Mouse (Mus musculus) heart, embryonic 11.5 days (tissue): ENCODE results near the gene Cnih1. TPM values are rescaled to one million over a fixed set of nuclear protein-coding genes. Genes with fewer than 3 reads are reported as not detected.

Source experiments
- ATAC-seq: fragments of 200-750 bp; cut with Nextera tagmentation; replicated peaks from 2 replicates; pipeline ENCODE4 v1.8.0; 2017; ENCODE audit warnings: moderate library complexity; ENCODE audit not compliant: insufficient number of reproducible peaks, low FRiP score, low TSS enrichment
- H3K27ac ChIP-seq: fragments of 300-500 bp; sonication (generic); 2 replicates; pipeline ENCODE4 v1.5.1; 2014; ENCODE audit warnings: mild to moderate bottlenecking, low read depth, low read length
- H3K27me3 ChIP-seq: fragments of 300-500 bp; sonication (generic); 2 replicates; pipeline ENCODE4 v1.6.1; 2014; ENCODE audit warnings: mild to moderate bottlenecking, low read length, mixed read lengths; ENCODE audit not compliant: control insufficient read depth, insufficient read depth
- H3K36me3 ChIP-seq: fragments of 300-500 bp; sonication (generic); 2 replicates; pipeline ENCODE4 v1.6.1; 2014; ENCODE audit warnings: mild to moderate bottlenecking, low read length, moderate library complexity, mixed read lengths; ENCODE audit not compliant: control insufficient read depth, insufficient read depth
- H3K4me1 ChIP-seq: fragments of 300-500 bp; sonication (generic); 2 replicates; pipeline ENCODE4 v1.6.1; 2014; ENCODE audit warnings: low read length; ENCODE audit not compliant: control insufficient read depth, insufficient read depth
- H3K4me2 ChIP-seq: fragments of 300-500 bp; sonication (generic); 2 replicates; pipeline ENCODE4 v1.6.1; 2014; ENCODE audit warnings: mild to moderate bottlenecking, moderate library complexity
- H3K4me3 ChIP-seq: fragments of 300-500 bp; sonication (generic); 2 replicates; pipeline ENCODE4 v1.5.1; 2014; ENCODE audit warnings: low read depth, low read length
- H3K9ac ChIP-seq: fragments of 300-500 bp; sonication (generic); 2 replicates; pipeline ENCODE4 v1.6.1; 2014; ENCODE audit warnings: mild to moderate bottlenecking, low read depth, low read length, moderate library complexity
- H3K9me3 ChIP-seq: fragments of 300-500 bp; sonication (generic); replicated peaks from 2 replicates; pipeline ENCODE4 v1.6.1; 2016; ENCODE audit warnings: low read length; ENCODE audit not compliant: control insufficient read depth
- WGBS: fragments of 180-500 bp; shearing (Covaris S2); extraction: QIAGEN DNeasy Blood & Tissue Kit; methylation state at CpG from one replicate; pipeline ENCODE4 v1.1.7; 2014; ENCODE audit not compliant: insufficient replicate concordance; 5-methylcytosine and 5-hydroxymethylcytosine counted together
- polyA plus RNA-seq: library from polyadenylated mRNA; unstranded; fragments of >200 nt; fragmentation: Nextera tagmentation; extraction: Ambion mirVana; gene quantifications from 2 replicates; pipeline ENCODE4 v1.2.1, GENCODE M21; 2014

Gene Cnih1
- polyA plus RNA-seq, 1 experiment from 2014 or later: 188 TPM

DNA sequence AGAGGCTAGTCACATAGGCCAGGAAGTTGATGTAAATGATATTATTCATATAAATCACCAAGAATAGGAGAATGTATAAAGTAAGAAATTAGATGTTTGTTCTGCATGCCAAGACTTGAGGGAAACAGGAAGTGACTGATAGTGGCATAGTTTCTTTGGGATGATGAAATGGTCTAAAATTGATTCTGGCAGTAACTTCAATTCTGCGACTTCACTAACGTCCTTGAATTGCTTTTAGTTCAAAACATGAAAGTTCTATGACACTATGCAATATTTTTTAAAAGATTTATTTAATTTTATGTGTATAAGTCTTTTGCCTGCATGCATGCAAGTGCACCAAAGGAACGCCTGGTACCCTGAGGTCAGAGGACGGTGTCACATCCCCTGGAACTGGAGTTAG lies 15.0 kb upstream of the Cnih1 start:
- no peak for ATAC-seq
- no peak overlapping the region for H3K4me3 ChIP-seq
- H3K27ac ChIP-seq: no peak overlapping the region
- WGBS: 88% methylated on average over 4 of the region's 4 CpGs
- no peaks in the 10 kb centered on the region for H3K9me3 ChIP-seq
- no peak overlapping the region for H3K9ac ChIP-seq
- peaks cover 2% of the 10 kb centered on the region; the same call in 1 of the 2 replicates for H3K4me1 ChIP-seq
- no peaks in the 10 kb centered on the region for H3K27me3 ChIP-seq
- no peak overlapping the region for H3K4me2 ChIP-seq
- H3K36me3 ChIP-seq: no peaks in the 10 kb centered on the region; the same call in 1 of the 2 replicates

GRCm38 (mm10) chr14:46800684-46801345 lies 12.6 kb upstream of the Cnih1 start:
- Histone ChIP-seq H3K4me2 (no peak overlapping the region), H3K27ac (0 out of 2 replicates have a peak overlapping the region, but pooled peaks have one; percentile 35), H3K36me3 (no peaks in the 10 kb centered on the region; the same call in 1 of the 2 replicates)

GRCm38 (mm10) chr14:46794157-46794556 lies 5.9 kb upstream of the Cnih1 start:
- Histone ChIP-seq H3K4me3 (no peak overlapping the region), H3K4me1 (no peaks in the 10 kb centered on the region), H3K27ac (no peak overlapping the region), H3K27me3 (no peaks in the 10 kb centered on the region), H3K4me2 (no peak overlapping the region), H3K9me3 (no peaks in the 10 kb centered on the region), H3K9ac (no peak overlapping the region), H3K36me3 (no peaks in the 10 kb centered on the region; the same call in 1 of the 2 replicates)
- WGBS: 87% methylated on average over 5 of the region's 5 CpGs
- no peak for ATAC-seq

More at GRCm38 (mm10) chr14:46800684-46801345, 12.6 kb upstream of the Cnih1 start:
- peaks cover 2% of the 10 kb centered on the region; the same call in 1 of the 2 replicates for H3K4me1 ChIP-seq
- no peaks in the 10 kb centered on the region for H3K27me3 ChIP-seq
- H3K9me3 ChIP-seq: no peaks in the 10 kb centered on the region
- WGBS: 67% methylated on average over 3 of the region's 3 CpGs
- H3K4me3 ChIP-seq: no peak overlapping the region
- no peak for ATAC-seq
- H3K9ac ChIP-seq: no peak overlapping the region

DNA sequence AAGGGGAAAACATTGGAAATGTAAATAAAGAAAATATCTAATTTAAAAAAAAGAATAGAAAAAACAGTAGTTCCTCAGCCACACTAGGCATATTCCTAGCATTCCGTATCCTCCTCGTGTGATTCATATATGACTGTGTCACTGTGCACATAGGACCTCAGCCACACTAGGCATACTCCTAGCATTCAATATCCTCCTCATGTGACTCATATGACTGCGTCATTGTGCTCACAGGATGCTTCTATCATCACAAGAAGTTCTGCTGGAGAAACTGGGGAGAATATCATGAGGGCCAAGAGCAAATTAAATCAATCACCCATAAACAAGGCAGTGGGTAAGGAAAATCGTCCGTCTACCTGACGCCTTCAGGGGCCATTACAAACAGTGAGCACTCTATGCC lies 2.5 kb upstream of the Cnih1 start:
- no peaks in the 10 kb centered on the region for H3K36me3 ChIP-seq
- H3K27me3 ChIP-seq: no peaks in the 10 kb centered on the region
- no peak for ATAC-seq
- H3K4me1 ChIP-seq: peaks cover 13% of the 10 kb centered on the region
- no peak overlapping the region for H3K9ac ChIP-seq
- WGBS: 86% methylated on average over 6 of the region's 6 CpGs
- no peak overlapping the region for H3K4me3 ChIP-seq
- no peaks in the 10 kb centered on the region for H3K9me3 ChIP-seq
- H3K4me2 ChIP-seq: no peak overlapping the region
- no peak overlapping the region for H3K27ac ChIP-seq

DNA sequence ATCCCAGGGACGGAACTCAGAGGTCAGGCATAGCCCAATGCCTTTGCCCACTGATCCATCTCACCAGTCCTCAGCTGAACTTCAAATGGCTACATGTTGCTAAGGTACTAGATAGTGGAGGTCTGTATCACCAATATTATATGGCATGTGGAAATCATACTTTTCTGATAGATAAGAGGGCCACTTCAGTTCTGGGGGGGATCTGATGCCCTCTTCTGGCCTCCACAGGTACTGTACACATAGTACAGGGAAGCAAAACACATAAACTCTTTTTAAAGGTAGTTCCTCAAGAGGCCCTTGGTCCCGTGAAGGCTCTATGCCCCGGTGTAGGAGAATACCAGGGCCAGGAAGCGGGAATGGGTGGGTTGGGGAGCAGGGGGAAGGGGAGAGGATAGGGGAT lies 2.1 kb upstream of the Cnih1 start:
- ATAC-seq: no peak
- no peaks in the 10 kb centered on the region for H3K27me3 ChIP-seq
- 80% methylated on average over 4 of the region's 4 CpGs for WGBS
- H3K9me3 ChIP-seq: no peaks in the 10 kb centered on the region
- H3K36me3 ChIP-seq: no peaks in the 10 kb centered on the region
- H3K4me2 ChIP-seq: no peak overlapping the region
- no peak overlapping the region for H3K4me3 ChIP-seq
- H3K27ac ChIP-seq: no peak overlapping the region
- H3K9ac ChIP-seq: no peak overlapping the region
- peaks cover 13% of the 10 kb centered on the region for H3K4me1 ChIP-seq

DNA sequence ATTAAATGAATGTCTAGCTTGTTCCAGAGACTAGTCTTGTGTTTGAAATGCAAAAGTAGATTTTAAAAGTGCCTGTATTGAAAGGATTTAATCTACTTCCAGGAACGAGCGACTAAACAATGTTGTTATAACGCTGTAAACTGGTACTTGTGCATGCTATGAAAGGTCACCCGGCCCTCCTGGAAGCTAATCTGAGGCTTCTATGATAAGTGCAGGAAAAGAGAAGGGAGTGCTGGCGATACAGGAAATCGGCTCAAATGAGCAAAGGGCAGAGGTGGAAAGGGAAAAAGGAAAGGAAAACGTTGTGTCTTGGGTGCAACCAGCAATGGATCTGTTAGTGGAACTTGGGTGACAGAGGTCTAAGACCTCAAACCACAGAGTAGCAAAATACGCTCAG lies 292 bp upstream of the Cnih1 start:
- Histone ChIP-seq H3K4me2 (peak overlapping the region; percentile 63), H3K9ac (peak overlapping the region; percentile 99), H3K36me3 (no peaks in the 10 kb centered on the region), H3K4me1 (peaks cover 13% of the 10 kb centered on the region), H3K27me3 (no peaks in the 10 kb centered on the region), H3K9me3 (no peaks in the 10 kb centered on the region), H3K4me3 (peak overlapping the region; percentile 98), H3K27ac (peak overlapping the region; percentile 99)
- WGBS: 14% methylated on average over 8 of the region's 8 CpGs
- ATAC-seq: no peak

- H3K4me1 ChIP-seq: peaks cover 13% of the 10 kb centered on the region
- under 1% methylated on average over 11 of the region's 11 CpGs for WGBS
- H3K4me3 ChIP-seq: peak overlapping the region; percentile 98
- no peaks in the 10 kb centered on the region for H3K9me3 ChIP-seq
- H3K36me3 ChIP-seq: no peaks in the 10 kb centered on the region
- H3K4me2 ChIP-seq: peak overlapping the region; percentile 84
- H3K9ac ChIP-seq: peak overlapping the region; percentile 99
- no peak for ATAC-seq
- no peaks in the 10 kb centered on the region for H3K27me3 ChIP-seq
- peak overlapping the region; percentile 99 for H3K27ac ChIP-seq
These were observed 791 bp downstream of the Cnih1 start for GRCm38 (mm10) chr14:46787454-46787786.

DNA sequence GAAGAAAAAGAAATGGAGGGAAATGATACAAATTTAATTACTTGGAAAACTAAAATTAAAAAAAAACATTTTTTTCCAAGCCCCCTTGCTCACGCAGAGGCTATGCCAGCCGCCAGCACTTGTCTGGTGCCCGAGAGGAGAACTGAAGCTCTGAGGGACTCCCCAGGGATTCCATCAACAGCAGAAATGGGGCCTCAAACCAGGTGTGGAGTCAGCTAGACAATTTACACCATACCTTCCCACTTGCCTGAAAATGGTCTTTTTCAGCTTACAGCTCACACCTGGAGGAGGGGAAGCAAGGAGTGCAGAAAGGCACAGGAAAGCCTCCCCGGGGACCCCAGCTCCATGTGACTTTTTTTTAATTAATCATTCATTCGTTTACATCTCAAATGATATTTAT lies 3.0 kb downstream of the Cnih1 start:
- peaks cover 2% of the 10 kb centered on the region for H3K36me3 ChIP-seq
- no peak overlapping the region for H3K4me2 ChIP-seq
- H3K9me3 ChIP-seq: no peaks in the 10 kb centered on the region
- ATAC-seq: no peak
- peaks cover 13% of the 10 kb centered on the region for H3K4me1 ChIP-seq
- no peak overlapping the region for H3K9ac ChIP-seq
- H3K4me3 ChIP-seq: no peak overlapping the region
- H3K27me3 ChIP-seq: no peaks in the 10 kb centered on the region
- no peak overlapping the region for H3K27ac ChIP-seq
- 88% methylated on average over 5 of the region's 5 CpGs for WGBS

DNA sequence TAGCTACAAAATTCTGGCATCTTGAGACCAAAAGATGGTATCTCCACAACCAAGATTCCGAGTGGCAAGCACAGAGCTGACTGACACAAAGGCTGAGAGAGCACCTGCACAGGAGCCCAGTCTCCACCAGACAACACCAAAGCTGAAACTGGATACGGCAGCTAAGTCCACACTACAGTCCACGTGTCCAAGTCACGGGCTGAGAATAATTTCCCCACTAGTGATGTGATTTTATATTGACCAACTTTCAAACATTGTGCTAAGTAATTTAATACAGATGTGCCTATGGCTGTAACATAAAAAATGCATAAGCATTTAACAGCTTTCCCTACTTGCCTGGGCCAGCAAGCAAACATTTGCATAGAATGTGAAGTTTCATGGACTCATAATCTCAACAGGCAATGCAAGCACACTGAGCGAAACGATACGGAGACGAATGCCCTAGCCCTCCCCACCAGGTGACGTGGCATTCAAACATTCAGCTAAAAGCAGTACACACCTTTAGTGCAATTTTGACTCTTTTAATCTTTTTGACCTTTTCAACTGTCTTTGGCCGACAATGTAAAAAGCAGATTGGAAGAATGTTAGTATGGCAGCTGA lies 4.8 kb downstream of the Cnih1 start:
- 87% methylated on average over 10 of the region's 10 CpGs for WGBS
- peaks cover 4% of the 10 kb centered on the region; the same call in 1 of the 2 replicates for H3K9me3 ChIP-seq
- peaks cover 10% of the 10 kb centered on the region for H3K4me1 ChIP-seq
- no peaks in the 10 kb centered on the region for H3K27me3 ChIP-seq
- H3K4me3 ChIP-seq: no peak overlapping the region
- H3K36me3 ChIP-seq: peaks cover 19% of the 10 kb centered on the region
- no peak overlapping the region for H3K27ac ChIP-seq
- no peak for ATAC-seq
- H3K9ac ChIP-seq: no peak overlapping the region
- H3K4me2 ChIP-seq: no peak overlapping the region
